ENCODE assay signal across 12 mouse cellular contexts in genomic region chr11:73036889-73037288, GRCm38 (mm10). TPM values are rescaled to one million over a fixed set of nuclear protein-coding genes. Genes with fewer than 3 reads are reported as not detected.
A peak's percentile ranks its signal among the peaks of the same experiment; 100 is the strongest.
DNase-seq lines count a peak whose midpoint lies in the region; ATAC-seq lines count a peak whose summit lies in the region.
"Had no signal": no experiment of that assay in that cellular context is flagged by ENCODE, and none has a peak within 500 bp of the region (broad histone marks: within the 10 kb centered on the region; RNA-seq: fewer than 3 reads in every experiment).

No protein-coding gene starts in this region.

- H3K27ac ChIP-seq in limb, embryonic 13.5 days = no peak overlapping the region
- no peak overlapping the region for H3K27ac ChIP-seq in limb, embryonic 10.5 days
- no peak overlapping the region for H3K27ac ChIP-seq in limb, embryonic 15.5 days
- H3K27ac ChIP-seq: liver, embryonic 12.5 days had no signal

- no peak overlapping the region for H3K4me3 ChIP-seq in limb, embryonic 13.5 days
- no peak overlapping the region for H3K4me3 ChIP-seq in limb, embryonic 10.5 days
- H3K4me3 ChIP-seq in limb, embryonic 15.5 days = no peak overlapping the region
- H3K4me3 ChIP-seq: liver, embryonic 12.5 days had no signal

- no peaks in the 10 kb centered on the region for H3K9me3 ChIP-seq in limb, embryonic 13.5 days
- H3K9me3 ChIP-seq in limb, embryonic 10.5 days (replicated peaks) = no peaks in the 10 kb centered on the region
- no peaks in the 10 kb centered on the region for H3K9me3 ChIP-seq in limb, embryonic 15.5 days
- H3K9me3 ChIP-seq: liver, embryonic 12.5 days had no signal

- intact Hi-C loops in left cerebral cortex, postnatal 25 days (cut with DNase I) = no loop called here

- peak; percentile 80 to 81 for DNase-seq in adrenal gland, adult (ENCODE audit: inconsistent age in 2 of 2, low spot score in 1 of 2)
- DNase-seq in adrenal gland, postnatal 25 days = no peak
- DNase-seq in limb, embryonic 10.5 days (ENCODE audit: low spot score) = no peak
- peak; percentile 48 for DNase-seq in NIH3T3 (ENCODE audit: low read depth)
- no peak for DNase-seq in left cerebral cortex, postnatal 25 days (ENCODE audit: low spot score in 2 of 2)
- DNase-seq in cerebellum, postnatal 36 days = no peak
- DNase-seq: heart, postnatal 10 days; kidney, adult 18-20 months; layer of hippocampus, adult 9-11 months had no signal

- no peak overlapping the region for H3K4me2 ChIP-seq in limb, embryonic 13.5 days (replicated peaks)
- H3K4me2 ChIP-seq in limb, embryonic 15.5 days = no peak overlapping the region
- H3K4me2 ChIP-seq: liver, embryonic 12.5 days had no signal

- 57% methylated on average over 6 of the region's 6 CpGs for WGBS in limb, embryonic 13.5 days
- 65% methylated on average over 6 of the region's 6 CpGs for WGBS in limb, embryonic 10.5 days
- WGBS in limb, embryonic 15.5 days = 50% methylated on average over 6 of the region's 6 CpGs

- H3K27me3 ChIP-seq in limb, embryonic 13.5 days = no peaks in the 10 kb centered on the region
- no peaks in the 10 kb centered on the region for H3K27me3 ChIP-seq in limb, embryonic 10.5 days (ENCODE audit: low read depth, poor library complexity, severe bottlenecking)
- H3K27me3 ChIP-seq in limb, embryonic 15.5 days = no peaks in the 10 kb centered on the region
- H3K27me3 ChIP-seq: liver, embryonic 12.5 days had no signal

- no peak overlapping the region for H3K9ac ChIP-seq in limb, embryonic 13.5 days
- no peak overlapping the region; the same call in 1 of the 2 replicates for H3K9ac ChIP-seq in limb, embryonic 15.5 days
- H3K9ac ChIP-seq: liver, embryonic 12.5 days had no signal

- H3K4me1 ChIP-seq in limb, embryonic 13.5 days = no peaks in the 10 kb centered on the region; the same call in 1 of the 2 replicates
- H3K4me1 ChIP-seq in limb, embryonic 10.5 days = no peaks in the 10 kb centered on the region
- 0 out of 2 replicates have a peak, but pooled peaks cover 2% of the 10 kb centered on the region for H3K4me1 ChIP-seq in limb, embryonic 15.5 days
- H3K4me1 ChIP-seq: liver, embryonic 12.5 days had no signal

- ATAC-seq in limb, embryonic 13.5 days (ENCODE audit: low FRiP score, low read depth) = peak; percentile 45
- peak; percentile 52; the same call in 1 of the 2 replicates for ATAC-seq in limb, embryonic 15.5 days (ENCODE audit: insufficient number of reproducible peaks, low FRiP score, low TSS enrichment, low read depth)
- ATAC-seq: liver, embryonic 12.5 days had no signal

- peaks cover 22% of the 10 kb centered on the region; the same call in 1 of the 2 replicates for H3K36me3 ChIP-seq in limb, embryonic 13.5 days
- H3K36me3 ChIP-seq in limb, embryonic 10.5 days = no peaks in the 10 kb centered on the region
- peaks cover 19% of the 10 kb centered on the region for H3K36me3 ChIP-seq in limb, embryonic 15.5 days
- H3K36me3 ChIP-seq: liver, embryonic 12.5 days had no signal

RNA-seq across cellular contexts. Expression of gene Ncbp3, which starts 10.7 kb away (rescaled TPM):
- total RNA-seq in adrenal gland, postnatal 25 days (2021) = 10.8 and 15.1 TPM in 2 replicates
- polyA plus RNA-seq in limb, embryonic 13.5 days (2015; fragmentation: Nextera tagmentation; extraction: Ambion mirVana) = 14.0 and 14.5 TPM in 2 replicates
- 13.5 and 14.7 TPM in 2 replicates for polyA plus RNA-seq in limb, embryonic 10.5 days (2016; fragmentation: Nextera tagmentation; extraction: Ambion mirVana)
- polyA plus RNA-seq in limb, embryonic 15.5 days (2015; fragmentation: Nextera tagmentation; extraction: Ambion mirVana) = 10.5 and 11.3 TPM in 2 replicates
- total RNA-seq in left cerebral cortex, postnatal 25 days (2021) = 1 to 10 TPM; 8.3 to 8.9 TPM

RNA-seq across cellular contexts. Expression of gene Camkk1, which starts 18.1 kb away (rescaled TPM):
- 2.6 and 3.1 TPM in 2 replicates for total RNA-seq in adrenal gland, postnatal 25 days (2021)
- 11.3 and 12.7 TPM in 2 replicates for polyA plus RNA-seq in limb, embryonic 13.5 days (2015; fragmentation: Nextera tagmentation; extraction: Ambion mirVana)
- polyA plus RNA-seq in limb, embryonic 10.5 days (2016; fragmentation: Nextera tagmentation; extraction: Ambion mirVana) = 3.6 and 6.3 TPM in 2 replicates
- polyA plus RNA-seq in limb, embryonic 15.5 days (2015; fragmentation: Nextera tagmentation; extraction: Ambion mirVana) = 12.0 and 13.2 TPM in 2 replicates
- total RNA-seq in left cerebral cortex, postnatal 25 days (2021) = 10 to 100 TPM; 79.5 to 92.4 TPM

RNA-seq across cellular contexts. Expression of gene P2rx1, which starts 38.0 kb away (rescaled TPM):
- 0.15 TPM in 1 of 2 replicates, not detected in the other for total RNA-seq in adrenal gland, postnatal 25 days (2021)
- polyA plus RNA-seq in limb, embryonic 13.5 days (2015; fragmentation: Nextera tagmentation; extraction: Ambion mirVana) = 0.84 and 1.0 TPM in 2 replicates
- 0.68 and 0.84 TPM in 2 replicates for polyA plus RNA-seq in limb, embryonic 10.5 days (2016; fragmentation: Nextera tagmentation; extraction: Ambion mirVana)
- 3.5 and 4.2 TPM in 2 replicates for polyA plus RNA-seq in limb, embryonic 15.5 days (2015; fragmentation: Nextera tagmentation; extraction: Ambion mirVana)
- 1 to 10 TPM in 1 of 2 experiments, under 1 TPM in 1; 0.28 to 1.0 TPM for total RNA-seq in left cerebral cortex, postnatal 25 days (2021)

RNA-seq across cellular contexts. Expression of gene Itgae, which starts 53.5 kb away (rescaled TPM):
- total RNA-seq in adrenal gland, postnatal 25 days (2021) = 0.30 and 0.33 TPM in 2 replicates
- 0.32 and 0.57 TPM in 2 replicates for polyA plus RNA-seq in limb, embryonic 13.5 days (2015; fragmentation: Nextera tagmentation; extraction: Ambion mirVana)
- 0.48 and 0.58 TPM in 2 replicates for polyA plus RNA-seq in limb, embryonic 10.5 days (2016; fragmentation: Nextera tagmentation; extraction: Ambion mirVana)
- polyA plus RNA-seq in limb, embryonic 15.5 days (2015; fragmentation: Nextera tagmentation; extraction: Ambion mirVana) = 0.20 and 0.24 TPM in 2 replicates
- under 1 TPM; 0.18 to 0.21 TPM for total RNA-seq in left cerebral cortex, postnatal 25 days (2021)

Comparison
In these comparisons a context has a peak if more than half of its experiments do, and no peak if none do; other contexts are left out.
1. DNase-seq: peak in adrenal gland, adult (2 of 2) and NIH3T3 (single experiment); none in adrenal gland, postnatal 25 days (single experiment), limb, embryonic 10.5 days (single experiment), left cerebral cortex, postnatal 25 days (0 of 2) and cerebellum, postnatal 36 days (0 of 2).